Mouse (Mus musculus) limb, embryonic 12.5 days (tissue): ENCODE results near the gene Drc1. TPM values are rescaled to one million over a fixed set of nuclear protein-coding genes. Genes with fewer than 3 reads are reported as not detected.

Source experiments
- polyA plus RNA-seq: library from polyadenylated mRNA; unstranded; fragments of >200 nt; fragmentation: Nextera tagmentation; extraction: Ambion mirVana; gene quantifications from 2 replicates; pipeline ENCODE4 v1.2.1, GENCODE M21; 2016

Gene Drc1
- polyA plus RNA-seq, 1 experiment from 2014 or later = 0.26 TPM

Other genes starting within 250 kb of the Drc1 start
- gene Tyms, start 207.8 kb upstream of the Drc1 start, polyA plus RNA-seq = 346 and 354 TPM in 2 replicates
- gene Garem2, start 176.2 kb upstream of the Drc1 start, polyA plus RNA-seq = 0.70 and 0.76 TPM in 2 replicates
- not detected in 2 replicates for gene 3110082J24Rik, start 175.3 kb upstream of the Drc1 start, polyA plus RNA-seq
- gene Hadha, start 126.2 kb upstream of the Drc1 start, polyA plus RNA-seq = 119 and 126 TPM in 2 replicates
- gene Hadhb, start 126.1 kb upstream of the Drc1 start, polyA plus RNA-seq = 118 and 124 TPM in 2 replicates
- not detected in 2 replicates for gene Adgrf3, start 75.7 kb upstream of the Drc1 start, polyA plus RNA-seq
- gene Selenoi, start 48.8 kb upstream of the Drc1 start, polyA plus RNA-seq = 20.0 and 22.0 TPM in 2 replicates
- 0.24 and 0.40 TPM in 2 replicates for gene Otof, start 180.5 kb downstream of the Drc1 start, polyA plus RNA-seq
- gene 1700001C02Rik, start 184.7 kb downstream of the Drc1 start, polyA plus RNA-seq = not detected in 2 replicates